Mouse (Mus musculus) lung, embryonic 14.5 days (tissue): ENCODE data around the gene Rab22a. TPM values are rescaled to one million over a fixed set of nuclear protein-coding genes. Genes with fewer than 3 reads are reported as not detected.

Experiments used
- ATAC-seq: fragments of 200-750 bp; cut with Nextera tagmentation; 2 replicates; pipeline ENCODE4 v1.8.0; 2017; ENCODE audit warnings: mild to moderate bottlenecking, moderate TSS enrichment, moderate library complexity; ENCODE audit not compliant: insufficient read depth
- DNase-seq: peaks from one replicate; pipeline ENCODE4 v3.0.0-alpha.2; 2015
- H3K27ac ChIP-seq: fragments of 300-500 bp; sonication (generic); 2 replicates; pipeline ENCODE4 v1.5.1; 2014; ENCODE audit warnings: low read depth, mild to moderate bottlenecking, moderate library complexity
- H3K27me3 ChIP-seq: fragments of 300-500 bp; sonication (generic); 2 replicates; pipeline ENCODE4 v1.6.1; 2014; ENCODE audit warnings: low read length, control low read depth; ENCODE audit not compliant: insufficient read depth
- H3K36me3 ChIP-seq: fragments of 300-500 bp; sonication (generic); 2 replicates; pipeline ENCODE4 v1.6.1; 2014; ENCODE audit warnings: control low read depth; ENCODE audit not compliant: insufficient read depth
- H3K4me1 ChIP-seq: fragments of 300-500 bp; sonication (generic); 2 replicates; pipeline ENCODE4 v1.6.1; 2014; ENCODE audit warnings: antibody characterized with exemption, control low read depth; ENCODE audit not compliant: insufficient read depth
- H3K4me2 ChIP-seq: fragments of 300-500 bp; sonication (generic); 2 replicates; pipeline ENCODE4 v1.6.1; 2014; ENCODE audit warnings: mild to moderate bottlenecking
- H3K4me3 ChIP-seq: fragments of 300-500 bp; sonication (generic); 2 replicates; pipeline ENCODE4 v1.5.1; 2014; ENCODE audit warnings: low read depth, low read length
- H3K9ac ChIP-seq: fragments of 300-500 bp; sonication (generic); 2 replicates; pipeline ENCODE4 v1.6.1; 2014
- H3K9me3 ChIP-seq: fragments of 300-500 bp; sonication (generic); 2 replicates; pipeline ENCODE4 v1.6.1; 2016; ENCODE audit warnings: low read depth, low read length, control low read depth
- CTCF ChIP-seq: IDR thresholded peaks from 2 replicates; pipeline ENCODE4 v1.5.1; 2016; ENCODE audit warnings: antibody characterized with exemption, low read depth
- WGBS: fragments of 180-500 bp; shearing (Covaris S2); extraction: QIAGEN DNeasy Blood & Tissue Kit; methylation state at CpG from one replicate; pipeline ENCODE4 v1.1.7; 2014; 5-methylcytosine and 5-hydroxymethylcytosine counted together
- polyA plus RNA-seq: library from polyadenylated mRNA; unstranded; fragments of >200 nt; fragmentation: Nextera tagmentation; extraction: Ambion mirVana; gene quantifications from 2 replicates; pipeline ENCODE4 v1.2.1, GENCODE M21; 2014

Rab22a gene
- polyA plus RNA-seq, 1 experiment from 2014 or later, result 34.7 TPM

- Histone ChIP-seq H3K9me3 (no peaks in the 10 kb centered on the region), H3K4me3 (no peak overlapping the region), H3K4me1 (no peaks in the 10 kb centered on the region), H3K9ac (no peak overlapping the region), H3K4me2 (no peak overlapping the region), H3K27ac (no peak overlapping the region), H3K27me3 (no peaks in the 10 kb centered on the region), H3K36me3 (peaks cover 34% of the 10 kb centered on the region)
- WGBS, result 92% methylated on average over 3 of the region's 3 CpGs
- ATAC-seq (no peak), DNase-seq (no peak)
- TF ChIP-seq CTCF, result no peak
Measured at GRCm38 (mm10) chr2:173685781-173686361, 26.3 kb downstream of the Rab22a start.

GRCm38 (mm10) chr2:173687363-173687762 lies 27.8 kb downstream of the Rab22a start:
- no peaks in the 10 kb centered on the region for H3K4me1 ChIP-seq
- peaks cover 42% of the 10 kb centered on the region for H3K36me3 ChIP-seq
- no peaks in the 10 kb centered on the region for H3K27me3 ChIP-seq
- WGBS, result 80% methylated on average over 5 of the region's 5 CpGs
- no peak overlapping the region for H3K4me2 ChIP-seq
- no peak overlapping the region for H3K4me3 ChIP-seq
- no peak overlapping the region for H3K27ac ChIP-seq
- DNase-seq (no peak), ATAC-seq (no peak)
- no peak for TF ChIP-seq CTCF
- no peaks in the 10 kb centered on the region for H3K9me3 ChIP-seq
- no peak overlapping the region for H3K9ac ChIP-seq

- no peak for ATAC-seq
- Histone ChIP-seq H3K27me3 (no peaks in the 10 kb centered on the region), H3K4me2 (no peak overlapping the region), H3K27ac (no peak overlapping the region), H3K4me1 (no peaks in the 10 kb centered on the region), H3K4me3 (no peak overlapping the region), H3K9me3 (no peaks in the 10 kb centered on the region), H3K9ac (no peak overlapping the region), H3K36me3 (peaks cover 42% of the 10 kb centered on the region)
- TF ChIP-seq CTCF, result no peak
- no peak for DNase-seq
Measured at GRCm38 (mm10) chr2:173689835-173690234, 30.3 kb downstream of the Rab22a start.

GRCm38 (mm10) chr2:173691748-173692147 lies 32.2 kb downstream of the Rab22a start:
- H3K27me3 ChIP-seq, result no peaks in the 10 kb centered on the region
- H3K9ac ChIP-seq, result no peak overlapping the region
- H3K9me3 ChIP-seq, result no peaks in the 10 kb centered on the region
- peak; percentile 49; the same call in 1 of the 2 replicates for ATAC-seq
- H3K4me1 ChIP-seq, result no peaks in the 10 kb centered on the region
- no peak for TF ChIP-seq CTCF
- peak; percentile 20 for DNase-seq
- H3K27ac ChIP-seq, result no peak overlapping the region
- WGBS, result 84% methylated on average over 6 of the region's 6 CpGs
- H3K4me3 ChIP-seq, result no peak overlapping the region
- H3K4me2 ChIP-seq, result no peak overlapping the region
- H3K36me3 ChIP-seq, result peaks cover 61% of the 10 kb centered on the region

- no peak for ATAC-seq
- 79% methylated on average over 2 of the region's 2 CpGs for WGBS
Measured at GRCm38 (mm10) chr2:173692693-173693092, 33.1 kb downstream of the Rab22a start.

GRCm38 (mm10) chr2:173698850-173699249 lies 39.3 kb downstream of the Rab22a start:
- Histone ChIP-seq H3K9ac (no peak overlapping the region), H3K9me3 (no peaks in the 10 kb centered on the region), H3K4me1 (no peaks in the 10 kb centered on the region), H3K27ac (no peak overlapping the region), H3K27me3 (no peaks in the 10 kb centered on the region), H3K4me2 (no peak overlapping the region), H3K36me3 (peaks cover 81% of the 10 kb centered on the region), H3K4me3 (no peak overlapping the region)
- ATAC-seq (no peak), DNase-seq (no peak)
- no peak for TF ChIP-seq CTCF
- 84% methylated on average over 3 of the region's 3 CpGs for WGBS

More at GRCm38 (mm10) chr2:173692693-173693092, 33.1 kb downstream of the Rab22a start:
- TF ChIP-seq CTCF, result no peak
- no peak overlapping the region for H3K4me3 ChIP-seq
- no peaks in the 10 kb centered on the region for H3K9me3 ChIP-seq
- no peaks in the 10 kb centered on the region for H3K27me3 ChIP-seq
- H3K4me1 ChIP-seq, result no peaks in the 10 kb centered on the region
- H3K36me3 ChIP-seq, result peaks cover 69% of the 10 kb centered on the region
- no peak overlapping the region for H3K4me2 ChIP-seq
- no peak overlapping the region for H3K27ac ChIP-seq
- DNase-seq, result peak; percentile 22
- H3K9ac ChIP-seq, result no peak overlapping the region

GRCm38 (mm10) chr2:173702096-173702866 lies 42.7 kb downstream of the Rab22a start:
- no peak overlapping the region for H3K4me2 ChIP-seq
- no peaks in the 10 kb centered on the region for H3K4me1 ChIP-seq
- peak; percentile 38 for ATAC-seq
- H3K9ac ChIP-seq, result no peak overlapping the region
- DNase-seq, result peak; percentile 41
- no peaks in the 10 kb centered on the region for H3K27me3 ChIP-seq
- H3K27ac ChIP-seq, result peak overlapping the region; percentile 52; the same call in 1 of the 2 replicates
- no peaks in the 10 kb centered on the region for H3K9me3 ChIP-seq
- no peak overlapping the region for H3K4me3 ChIP-seq
- 58% methylated on average over 16 of the region's 16 CpGs for WGBS
- no peak for TF ChIP-seq CTCF
- peaks cover 68% of the 10 kb centered on the region for H3K36me3 ChIP-seq
